Mouse (Mus musculus) liver, adult 2 months (tissue): ENCODE results near the gene Rbbp9.

Source experiments
- CTCF ChIP-seq: fragments of 200-500 bp; IDR thresholded peaks from 2 replicates; pipeline ENCODE4 v1.5.1; 2011; ENCODE audit warnings: low read depth, low read length, control low read depth
- POLR2A ChIP-seq: fragments of 200-500 bp; IDR thresholded peaks from 2 replicates; pipeline ENCODE4 v1.6.1; 2011; ENCODE audit warnings: low read length, control low read depth; ENCODE audit not compliant: insufficient read depth; ENCODE audit errors: extremely low read depth

DNA sequence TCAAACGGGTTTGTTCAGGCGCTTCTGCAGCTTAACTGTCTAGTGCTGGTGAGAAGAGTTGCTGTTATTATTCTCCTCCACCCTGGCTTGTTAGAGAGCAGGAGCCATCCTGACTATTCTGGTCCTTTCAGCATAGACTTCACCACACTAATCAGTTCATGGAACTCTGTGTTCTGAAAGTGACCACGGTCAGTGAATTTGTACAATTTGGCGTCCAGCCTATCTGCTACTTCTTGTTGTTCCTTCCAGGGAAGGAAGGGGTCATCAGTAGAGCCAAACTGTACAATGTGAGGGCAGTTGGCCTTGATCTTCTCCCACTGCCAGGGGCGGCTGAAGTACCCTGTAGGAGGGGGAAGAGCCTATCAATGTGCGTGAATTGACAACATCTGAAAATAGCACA, 7.0 kb downstream of the Rbbp9 start:
- TF ChIP-seq POLR2A (no peak), CTCF (no peak)
